Comparison of ENCODE assay signal across 8 mouse cellular contexts in genomic region chr3:96440578-96440977, GRCm38 (mm10). TPM values are rescaled to one million over a fixed set of nuclear protein-coding genes. Genes with fewer than 3 reads are reported as not detected.
DNase-seq lines count a peak whose midpoint lies in the region; ATAC-seq and TF ChIP-seq lines count a peak whose summit lies in the region.

No protein-coding gene starts in this region.

- peak; percentile 73 for ATAC-seq in megakaryocyte, adult 5-6 weeks (ENCODE audit: poor library complexity, severe bottlenecking)
- ATAC-seq in inflammation-experienced regulatory T-cells, adult 6 months: no peak

- H3K4me3 ChIP-seq in gastrocnemius, adult 2 months: no peak overlapping the region
- no peak overlapping the region for H3K4me3 ChIP-seq in left cerebral cortex, adult 2 months

- H3K27ac ChIP-seq in gastrocnemius, adult 2 months: no peak overlapping the region
- no peak overlapping the region for H3K27ac ChIP-seq in left cerebral cortex, adult 2 months

- peak; percentile 92 for TF ChIP-seq CTCF in gastrocnemius, adult 2 months (IDR thresholded peaks at IDR 0.05)
- peak; percentile 92 for TF ChIP-seq CTCF in left cerebral cortex, adult 2 months (IDR thresholded peaks at IDR 0.05)

- DNase-seq in T-cell, adult 2 months (ENCODE audit: low spot score): peak; percentile 51
- peak; percentile 80 to 84 for DNase-seq in cerebellum, postnatal 14 days
- DNase-seq in gastrocnemius, adult 2 months: peak; percentile 67
- peak; percentile 94 for DNase-seq in hindlimb bud, embryonic 11.5 days (ENCODE audit: extremely low spot score, low read depth, low spot score)
- peak; percentile 52 to 65 for DNase-seq in left cerebral cortex, adult 2 months (ENCODE audit: extremely low spot score in 1 of 2, low spot score in 2 of 2)
- peak; percentile 55 for DNase-seq in right cerebral cortex, postnatal 14 days

- intact Hi-C loops in gastrocnemius, adult 2 months (cut with DNase I): loop anchor here (5.0 kb wide), 1 partner anchor 163 kb away; no protein-coding TSS in a partner anchor
- intact Hi-C loops in left cerebral cortex, adult 2 months (cut with DNase I): loop anchor here (5.0 kb wide), 1 partner anchor 113 kb away; no protein-coding TSS in a partner anchor

RNA-seq across cellular contexts. Expression of gene BC107364, which starts 11.5 kb away (rescaled TPM):
- total RNA-seq in gastrocnemius, adult 2 months (2021): not detected
- total RNA-seq in left cerebral cortex, adult 2 months (2021): not detected
- total RNA-seq in megakaryocyte, adult 5-6 weeks (2015): not detected in 2 replicates
- total RNA-seq in megakaryocyte, adult 5-6 weeks (2017): not detected in 2 replicates
- polyA plus RNA-seq in inflammation-experienced regulatory T-cells, adult 6 months (2017; shearing (Covaris generic)): not detected
